Mouse (Mus musculus) heart, embryonic 11.5 days (tissue): ENCODE measurements around the gene Angptl6. TPM values are rescaled to one million over a fixed set of nuclear protein-coding genes. Genes with fewer than 3 reads are reported as not detected.
A peak's percentile ranks its signal among the peaks of the same experiment; 100 is the strongest.

Experiments used
- ATAC-seq: fragments of 200-750 bp; cut with Nextera tagmentation; replicated peaks from 2 replicates; pipeline ENCODE4 v1.8.0; 2017; ENCODE audit warnings: moderate library complexity; ENCODE audit not compliant: insufficient number of reproducible peaks, low FRiP score, low TSS enrichment
- H3K27ac ChIP-seq: fragments of 300-500 bp; sonication (generic); 2 replicates; pipeline ENCODE4 v1.5.1; 2014; ENCODE audit warnings: mild to moderate bottlenecking, low read depth, low read length
- H3K27me3 ChIP-seq: fragments of 300-500 bp; sonication (generic); 2 replicates; pipeline ENCODE4 v1.6.1; 2014; ENCODE audit warnings: mild to moderate bottlenecking, low read length, mixed read lengths; ENCODE audit not compliant: control insufficient read depth, insufficient read depth
- H3K36me3 ChIP-seq: fragments of 300-500 bp; sonication (generic); 2 replicates; pipeline ENCODE4 v1.6.1; 2014; ENCODE audit warnings: mild to moderate bottlenecking, low read length, moderate library complexity, mixed read lengths; ENCODE audit not compliant: control insufficient read depth, insufficient read depth
- H3K4me1 ChIP-seq: fragments of 300-500 bp; sonication (generic); 2 replicates; pipeline ENCODE4 v1.6.1; 2014; ENCODE audit warnings: low read length; ENCODE audit not compliant: control insufficient read depth, insufficient read depth
- H3K4me2 ChIP-seq: fragments of 300-500 bp; sonication (generic); 2 replicates; pipeline ENCODE4 v1.6.1; 2014; ENCODE audit warnings: mild to moderate bottlenecking, moderate library complexity
- H3K4me3 ChIP-seq: fragments of 300-500 bp; sonication (generic); 2 replicates; pipeline ENCODE4 v1.5.1; 2014; ENCODE audit warnings: low read depth, low read length
- H3K9ac ChIP-seq: fragments of 300-500 bp; sonication (generic); 2 replicates; pipeline ENCODE4 v1.6.1; 2014; ENCODE audit warnings: mild to moderate bottlenecking, low read depth, low read length, moderate library complexity
- H3K9me3 ChIP-seq: fragments of 300-500 bp; sonication (generic); replicated peaks from 2 replicates; pipeline ENCODE4 v1.6.1; 2016; ENCODE audit warnings: low read length; ENCODE audit not compliant: control insufficient read depth
- WGBS: fragments of 180-500 bp; shearing (Covaris S2); extraction: QIAGEN DNeasy Blood & Tissue Kit; methylation state at CpG from one replicate; pipeline ENCODE4 v1.1.7; 2014; ENCODE audit not compliant: insufficient replicate concordance; 5-methylcytosine and 5-hydroxymethylcytosine counted together
- polyA plus RNA-seq: library from polyadenylated mRNA; unstranded; fragments of >200 nt; fragmentation: Nextera tagmentation; extraction: Ambion mirVana; gene quantifications from 2 replicates; pipeline ENCODE4 v1.2.1, GENCODE M21; 2014

The Angptl6 gene
- 2.1 and 2.9 TPM in 2 replicates for polyA plus RNA-seq

DNA sequence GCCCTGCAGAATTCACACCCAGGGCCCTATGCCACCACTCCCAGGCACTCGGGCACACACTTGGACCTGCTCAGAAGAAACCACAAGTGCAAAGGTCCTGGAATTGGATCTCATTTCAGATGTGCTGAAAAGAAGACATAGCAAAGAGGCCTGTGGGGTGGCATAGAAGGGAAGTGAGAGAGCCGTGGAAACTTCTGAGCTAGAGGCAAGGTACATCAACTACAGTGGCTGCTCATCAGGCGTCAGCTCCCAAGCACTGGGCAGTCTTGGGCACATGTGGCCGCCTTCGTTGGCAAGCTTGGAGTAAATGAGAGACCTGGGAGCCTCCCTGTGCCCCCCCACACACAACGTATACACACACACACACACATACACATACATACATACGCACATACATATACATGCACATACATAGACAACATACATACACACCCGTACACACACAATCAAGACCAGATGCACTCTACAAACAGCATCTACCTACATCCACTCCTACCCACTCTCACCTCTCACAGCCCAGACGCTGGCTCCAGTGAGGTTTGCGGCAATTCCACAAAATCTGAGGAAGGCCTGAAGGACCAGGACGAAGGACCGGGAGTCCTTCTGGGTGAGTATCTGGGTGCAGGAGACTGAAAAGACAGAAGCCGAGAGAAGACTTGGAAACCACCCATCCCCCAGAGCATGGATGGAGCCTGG is at the start of gene Angptl6:
Angptl6 (minus strand) TSS at position 631 of the 696 bp plus-strand sequence.
- no peak for ATAC-seq
- Histone ChIP-seq H3K4me3 (peak within 1 kb of the TSS; percentile 38), H3K27ac (peak within 1 kb of the TSS; percentile 83), H3K27me3 (0 out of 2 replicates have a peak, but pooled peaks cover 2% of the 10 kb centered on the region), H3K4me1 (peaks cover 6% of the 10 kb centered on the region), H3K4me2 (peak within 1 kb of the TSS; percentile 73), H3K36me3 (no peaks in the 10 kb centered on the region), H3K9me3 (no peaks in the 10 kb centered on the region), H3K9ac (peak within 1 kb of the TSS; percentile 76)
- WGBS = 83% methylated on average over 13 of the region's 13 CpGs

DNA sequence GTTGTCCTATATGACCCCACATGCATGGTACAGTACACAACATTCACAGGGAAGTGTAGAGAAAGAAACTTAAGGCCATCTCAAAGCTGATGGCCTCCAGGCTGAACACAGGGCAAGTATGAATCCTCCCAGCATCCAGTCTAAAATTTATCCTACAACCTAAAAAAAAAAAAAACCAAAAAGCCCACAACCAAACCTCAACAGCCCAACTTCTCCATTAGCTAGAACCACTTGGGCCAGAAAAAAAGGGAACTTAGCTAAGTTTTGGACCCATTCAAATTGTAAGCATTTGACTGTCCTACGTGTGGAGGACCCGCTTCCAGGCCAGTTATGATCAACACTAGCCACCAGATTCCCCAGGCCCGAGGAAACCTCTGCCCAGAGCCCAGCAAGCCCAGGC is 43.7 kb upstream of the Angptl6 start:
- no peak overlapping the region for H3K4me2 ChIP-seq
- H3K9ac ChIP-seq = no peak overlapping the region
- no peak overlapping the region for H3K27ac ChIP-seq
- H3K36me3 ChIP-seq = peaks cover 81% of the 10 kb centered on the region
- no peak overlapping the region for H3K4me3 ChIP-seq
- 93% methylated on average over 3 of the region's 3 CpGs for WGBS
- H3K9me3 ChIP-seq = no peaks in the 10 kb centered on the region
- no peaks in the 10 kb centered on the region for H3K27me3 ChIP-seq
- no peak for ATAC-seq
- H3K4me1 ChIP-seq = no peaks in the 10 kb centered on the region

DNA sequence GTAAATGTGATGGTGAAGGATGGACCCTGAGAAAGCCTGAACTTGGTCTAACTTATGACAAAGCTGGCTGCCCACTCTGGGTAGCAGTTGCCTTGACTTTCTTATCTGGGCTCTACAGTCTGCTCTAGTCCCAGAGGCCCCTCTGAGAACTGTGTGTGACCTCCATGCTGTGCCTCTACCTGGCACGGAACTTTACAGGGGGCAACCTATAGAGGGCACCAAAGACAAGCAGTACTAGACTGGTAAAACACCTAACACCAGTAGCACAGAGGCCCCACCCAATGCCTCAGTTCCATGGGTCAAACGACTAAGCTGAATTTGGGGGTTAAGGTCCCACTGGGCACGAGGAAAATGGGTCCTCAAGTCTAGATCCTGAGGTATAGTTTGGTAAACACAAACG is 36.6 kb upstream of the Angptl6 start:
- H3K9ac ChIP-seq = no peak overlapping the region
- no peaks in the 10 kb centered on the region for H3K9me3 ChIP-seq
- no peak for ATAC-seq
- no peaks in the 10 kb centered on the region for H3K27me3 ChIP-seq
- no peak overlapping the region for H3K27ac ChIP-seq
- H3K4me2 ChIP-seq = no peak overlapping the region
- 80% methylated on average over 4 of the region's 4 CpGs for WGBS
- no peaks in the 10 kb centered on the region for H3K4me1 ChIP-seq
- H3K36me3 ChIP-seq = peaks cover 81% of the 10 kb centered on the region
- no peak overlapping the region for H3K4me3 ChIP-seq

DNA sequence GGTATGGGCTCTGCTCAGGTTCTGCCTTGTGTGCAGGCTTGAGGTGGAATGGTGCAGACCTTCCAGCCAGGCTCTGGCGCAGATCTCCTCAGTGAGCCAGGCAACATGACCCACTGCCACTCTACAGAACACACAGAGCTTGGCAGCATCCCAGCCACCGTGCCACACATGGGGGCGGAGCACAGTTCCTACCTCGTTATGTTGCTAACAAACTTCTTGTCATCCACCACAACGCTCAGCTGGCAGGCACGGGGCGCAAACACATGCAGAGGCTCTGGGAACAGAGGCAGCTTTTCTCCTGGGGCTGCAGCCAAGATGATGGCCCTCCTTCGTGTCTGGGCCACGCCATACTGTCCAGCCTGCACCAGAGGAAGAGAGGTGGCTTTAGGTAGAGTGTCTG is 30.4 kb upstream of the Angptl6 start:
- Histone ChIP-seq H3K36me3 (peaks cover 78% of the 10 kb centered on the region), H3K4me1 (no peaks in the 10 kb centered on the region), H3K27ac (no peak overlapping the region), H3K9me3 (no peaks in the 10 kb centered on the region), H3K9ac (no peak overlapping the region), H3K4me3 (no peak overlapping the region), H3K27me3 (no peaks in the 10 kb centered on the region), H3K4me2 (no peak overlapping the region)
- no peak for ATAC-seq
- WGBS = 93% methylated on average over 9 of the region's 9 CpGs

DNA sequence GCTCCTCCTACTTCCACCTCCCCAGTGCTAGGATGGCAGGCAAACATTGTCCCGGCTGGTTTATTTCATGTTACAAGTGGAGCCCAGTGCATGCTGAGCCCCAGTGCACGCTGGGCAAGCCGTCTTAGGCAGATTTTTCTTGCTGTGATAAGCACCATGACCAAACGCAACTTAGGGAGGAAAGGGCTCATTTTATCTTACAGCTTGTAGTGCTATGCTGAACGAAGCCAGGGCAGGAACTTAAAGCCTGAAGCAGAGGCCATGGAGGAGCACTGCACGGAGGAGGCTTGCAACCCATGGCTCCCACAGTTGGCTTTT is 22.6 kb upstream of the Angptl6 start:
- Histone ChIP-seq H3K27ac (peak overlapping the region; percentile 42), H3K27me3 (no peaks in the 10 kb centered on the region), H3K9ac (peak overlapping the region; percentile 31; the same call in 1 of the 2 replicates), H3K4me3 (no peak overlapping the region), H3K9me3 (no peaks in the 10 kb centered on the region), H3K4me1 (peaks cover 13% of the 10 kb centered on the region), H3K4me2 (peak overlapping the region; percentile 49), H3K36me3 (peaks cover 13% of the 10 kb centered on the region)
- peak; percentile 40; the same call in 1 of the 2 replicates for ATAC-seq
- 12% methylated on average over 6 of the region's 6 CpGs for WGBS

DNA sequence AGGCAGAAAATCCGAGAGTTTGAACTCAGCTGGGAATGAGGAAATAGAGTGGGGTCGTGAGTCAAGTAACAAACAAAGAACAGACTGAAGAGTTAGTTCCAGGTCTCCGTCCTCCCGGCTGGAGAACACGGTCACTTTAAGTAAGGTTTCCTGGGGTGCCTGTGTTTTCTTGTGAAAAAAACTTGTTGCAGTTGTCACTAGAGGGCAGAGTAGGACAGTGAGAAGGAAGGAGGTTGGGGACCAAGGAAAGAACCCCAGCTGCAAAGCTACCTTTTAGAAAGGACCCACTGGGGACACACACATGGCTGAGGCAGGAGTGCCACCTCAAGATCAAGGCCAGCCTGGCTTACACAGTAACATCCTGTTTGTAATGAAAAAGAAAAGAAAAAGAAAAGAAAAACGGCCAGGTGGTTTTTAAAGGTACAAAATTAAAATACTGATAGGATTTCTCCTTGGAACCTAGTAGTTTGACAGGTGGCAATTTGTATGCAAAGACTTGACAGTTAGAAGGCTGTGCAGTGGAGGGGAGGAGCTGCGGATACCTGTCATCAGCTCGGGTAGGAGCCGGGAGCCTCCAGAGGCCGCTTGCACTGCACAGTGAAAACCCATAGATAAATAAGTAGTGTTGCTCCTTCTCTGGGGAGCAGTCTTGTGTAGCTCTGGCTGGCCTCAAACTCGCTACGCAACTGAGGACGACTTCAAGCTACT is 22.1 kb upstream of the Angptl6 start:
- no peaks in the 10 kb centered on the region for H3K27me3 ChIP-seq
- no peaks in the 10 kb centered on the region for H3K9me3 ChIP-seq
- 5% methylated on average over 13 of the region's 13 CpGs for WGBS
- no peak overlapping the region for H3K4me3 ChIP-seq
- peak overlapping the region; percentile 42 for H3K27ac ChIP-seq
- peak overlapping the region; percentile 31; the same call in 1 of the 2 replicates for H3K9ac ChIP-seq
- peaks cover 18% of the 10 kb centered on the region for H3K4me1 ChIP-seq
- peak overlapping the region; percentile 49 for H3K4me2 ChIP-seq
- no peak for ATAC-seq
- H3K36me3 ChIP-seq = peaks cover 18% of the 10 kb centered on the region

DNA sequence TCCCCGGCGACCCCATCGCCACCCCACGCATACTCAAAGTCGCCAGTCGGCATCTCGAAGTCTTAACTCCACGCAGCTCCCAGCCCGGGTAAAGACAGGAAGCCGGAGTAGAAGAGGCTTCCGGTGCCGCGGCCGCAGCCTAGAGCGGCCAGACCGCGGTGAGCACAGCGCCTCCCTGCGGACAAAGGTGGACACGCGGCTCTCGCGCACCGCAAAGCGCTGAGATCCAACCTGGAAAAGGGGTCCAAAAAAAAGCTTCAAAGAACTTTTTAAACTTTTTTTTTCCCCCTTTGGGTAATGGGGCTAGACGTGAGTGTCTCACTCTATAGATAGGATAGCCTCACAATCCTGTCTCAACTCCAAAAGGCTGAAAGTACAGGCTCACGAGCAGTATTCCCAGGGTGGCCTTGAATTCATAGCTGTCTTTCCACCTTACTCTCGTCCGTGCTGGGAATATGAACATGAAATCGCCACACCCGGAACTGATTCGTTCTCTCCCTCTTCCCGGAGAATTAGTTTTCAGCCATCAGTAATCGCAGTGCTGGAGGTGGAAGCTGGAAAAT is 19.1 kb upstream of the Angptl6 start, which contains the start of gene Eif3g:
Eif3g (minus strand) TSS at position 113 of the 563 bp plus-strand sequence.
- Histone ChIP-seq H3K4me1 (peaks cover 18% of the 10 kb centered on the region), H3K9me3 (no peaks in the 10 kb centered on the region), H3K27ac (peak within 1 kb of the TSS; percentile 57; the same call in 1 of the 2 replicates), H3K27me3 (no peaks in the 10 kb centered on the region), H3K4me3 (peak within 1 kb of the TSS; percentile 98), H3K36me3 (peaks cover 34% of the 10 kb centered on the region), H3K9ac (peak within 1 kb of the TSS; percentile 98), H3K4me2 (peak within 1 kb of the TSS; percentile 97)
- 5% methylated on average over 34 of the region's 34 CpGs for WGBS
- peak; percentile 76 for ATAC-seq

DNA sequence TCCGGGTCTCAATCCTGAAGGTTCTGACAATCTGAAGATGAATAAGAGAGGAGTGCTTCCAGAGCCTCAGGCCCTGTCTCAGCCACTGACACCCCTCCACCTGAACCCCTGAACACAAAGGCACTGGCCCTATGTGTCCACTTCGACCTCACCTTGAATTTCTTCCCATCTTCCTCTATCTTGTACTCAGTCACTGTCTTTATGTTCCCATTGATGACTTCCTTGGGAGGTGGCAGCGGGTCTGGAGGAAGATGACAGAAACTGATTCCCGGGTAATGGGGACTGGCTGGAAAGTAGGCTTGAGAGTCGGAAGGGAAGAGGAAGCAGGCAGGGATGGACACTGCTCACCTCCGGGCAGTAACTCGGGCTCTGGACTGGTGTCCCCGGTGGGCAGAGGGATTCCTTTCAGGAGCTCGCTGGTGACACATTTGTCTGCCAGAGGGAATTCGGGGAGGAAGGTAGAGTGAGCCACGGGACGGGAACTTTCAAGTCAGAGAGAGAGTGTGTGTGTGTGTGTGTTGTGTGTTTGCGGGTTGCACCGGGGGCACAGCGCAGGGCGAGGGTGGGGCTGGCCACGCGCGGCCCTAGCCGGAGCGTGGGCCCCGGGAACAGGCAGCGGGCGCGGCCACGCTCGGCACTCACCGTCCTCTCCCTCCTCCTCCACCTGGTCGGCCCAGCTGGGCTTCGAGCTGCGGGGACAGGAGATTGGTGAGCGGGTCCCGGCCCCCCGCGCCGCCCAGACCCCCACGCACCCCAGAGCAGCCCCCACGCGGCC is 18.4 kb upstream of the Angptl6 start:
- peak; percentile 56; the same call in 1 of the 2 replicates for ATAC-seq
- Histone ChIP-seq H3K4me3 (peak overlapping the region; percentile 98), H3K27me3 (no peaks in the 10 kb centered on the region), H3K4me2 (peak overlapping the region; percentile 97), H3K4me1 (peaks cover 18% of the 10 kb centered on the region), H3K9ac (peak overlapping the region; percentile 98), H3K36me3 (peaks cover 39% of the 10 kb centered on the region), H3K9me3 (no peaks in the 10 kb centered on the region), H3K27ac (peak overlapping the region; percentile 57; the same call in 1 of the 2 replicates)
- 4% methylated on average over 39 of the region's 39 CpGs for WGBS
